Mouse (Mus musculus): ENCODE data around the gene Ksr2. TPM values are rescaled to one million over a fixed set of nuclear protein-coding genes. Genes with fewer than 3 reads are reported as not detected.

The Ksr2 gene
- polyA plus RNA-seq, 1 experiment = 0.30 TPM

DNA sequence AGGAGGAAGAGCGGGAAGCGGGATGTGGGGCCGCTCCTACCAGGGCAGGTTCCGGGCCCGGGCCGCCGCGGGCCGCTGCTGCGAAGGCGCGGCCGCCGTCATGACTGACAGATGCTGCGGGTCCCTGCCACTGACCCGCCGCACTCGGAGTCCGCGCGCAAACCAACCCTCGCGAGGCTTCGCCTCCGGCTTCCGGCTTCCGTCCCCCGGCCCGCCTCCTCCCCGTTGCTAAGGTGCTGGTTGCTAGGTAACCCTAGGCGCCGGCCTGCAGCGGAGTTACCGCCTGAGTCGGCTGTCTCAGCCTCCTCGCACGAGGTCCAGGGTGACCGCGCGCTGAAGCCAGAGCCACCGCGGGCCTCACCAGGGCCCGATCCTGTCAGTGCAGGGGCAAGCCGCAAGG is 24.9 kb upstream of the Ksr2 start, which contains the start of gene Rfc5:
Gene Rfc5, minus strand, starts transcription at position 171 of the 400 bp plus-strand sequence.
- TF ChIP-seq POLR2A (IDR thresholded peaks at IDR 0.05; ENCODE audit: low read depth, low read length) = peak; percentile 11; the same call in 1 of the 2 replicates
- TF ChIP-seq CTCF (IDR thresholded peaks at IDR 0.05; ENCODE audit: extremely low read depth, insufficient read depth, insufficient read length, insufficient replicate concordance) = no peak
- Histone ChIP-seq H3K4me3 (ENCODE audit: extremely low read depth, insufficient read depth, insufficient read length) (peak within 1 kb of the TSS; percentile 82), H3K27me3 (ENCODE audit: control insufficient read depth, insufficient read depth, low read length) (no peaks in the 10 kb centered on the region), H3K4me1 (ENCODE audit: control insufficient read depth, insufficient read depth, insufficient read length) (peaks cover 10% of the 10 kb centered on the region), H3K36me3 (ENCODE audit: control insufficient read depth, insufficient read depth, low read length) (0 out of 2 replicates have a peak, but pooled peaks cover 2% of the 10 kb centered on the region), H3K27ac (ENCODE audit: insufficient read depth, low read length) (no peak within 1 kb of the TSS; the same call in 1 of the 2 replicates)
- DNase-seq (ENCODE audit: low read depth in 1 of 2, low spot score in 2 of 2) = peak; percentile 81 to 96
- WGBS = under 1% methylated on average over 40 of the region's 44 CpGs

DNA sequence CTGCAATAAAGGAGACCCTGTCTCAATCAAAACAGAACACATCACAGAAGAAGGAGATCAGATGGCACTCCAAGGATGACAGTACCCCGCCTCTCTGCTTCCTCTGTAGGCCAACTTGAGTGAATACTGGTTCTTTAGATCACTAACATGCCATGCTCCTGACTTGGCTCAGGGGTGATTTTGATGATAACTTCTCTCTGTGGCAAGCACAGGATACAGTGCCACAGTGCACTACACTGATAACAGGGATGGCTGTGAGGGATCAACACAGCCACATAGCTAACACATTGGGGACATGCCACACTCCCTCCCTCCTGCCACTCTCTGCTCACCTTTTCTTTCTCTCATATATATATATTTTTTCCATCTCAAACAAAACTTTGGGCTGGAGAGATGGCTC is 22.9 kb upstream of the Ksr2 start:
- Histone ChIP-seq H3K27me3 (ENCODE audit: control insufficient read depth, insufficient read depth, low read length) (no peaks in the 10 kb centered on the region), H3K4me3 (ENCODE audit: extremely low read depth, insufficient read depth, insufficient read length) (no peak overlapping the region), H3K27ac (ENCODE audit: insufficient read depth, low read length) (no peak overlapping the region), H3K36me3 (ENCODE audit: control insufficient read depth, insufficient read depth, low read length) (no peaks in the 10 kb centered on the region), H3K4me1 (ENCODE audit: control insufficient read depth, insufficient read depth, insufficient read length) (peaks cover 10% of the 10 kb centered on the region)
- WGBS = 64% methylated on average over 1 of the region's 1 CpGs
- TF ChIP-seq POLR2A (IDR thresholded peaks at IDR 0.05; ENCODE audit: low read depth, low read length) = no peak
- no peak for TF ChIP-seq CTCF (IDR thresholded peaks at IDR 0.05; ENCODE audit: extremely low read depth, insufficient read depth, insufficient read length, insufficient replicate concordance)
- no peak for DNase-seq (ENCODE audit: low read depth in 1 of 2, low spot score in 2 of 2)

DNA sequence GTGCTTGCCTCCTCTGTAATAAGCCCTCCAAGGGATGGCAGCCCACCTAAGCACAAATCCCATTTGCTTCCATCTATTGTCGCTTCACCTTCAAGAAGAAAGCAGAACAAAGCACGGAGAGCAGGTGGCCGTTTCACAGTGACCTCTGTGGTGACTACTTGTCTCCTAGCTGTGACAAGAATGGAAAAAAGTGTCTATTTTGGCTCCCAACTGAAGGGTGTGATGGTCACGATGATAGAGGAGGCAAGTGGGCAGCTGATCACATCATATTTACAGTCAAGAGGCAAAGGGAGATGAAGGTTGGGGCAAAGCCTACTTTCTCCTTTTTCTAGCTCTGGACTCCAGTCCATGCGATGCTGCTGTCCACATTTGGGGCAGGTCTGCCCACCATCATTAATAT is 18.0 kb upstream of the Ksr2 start:
- Histone ChIP-seq H3K4me3 (ENCODE audit: extremely low read depth, insufficient read depth, insufficient read length) (no peak overlapping the region), H3K4me1 (ENCODE audit: control insufficient read depth, insufficient read depth, insufficient read length) (no peaks in the 10 kb centered on the region), H3K27ac (ENCODE audit: insufficient read depth, low read length) (no peak overlapping the region), H3K27me3 (ENCODE audit: control insufficient read depth, insufficient read depth, low read length) (no peaks in the 10 kb centered on the region), H3K36me3 (ENCODE audit: control insufficient read depth, insufficient read depth, low read length) (no peaks in the 10 kb centered on the region)
- no peak for DNase-seq (ENCODE audit: low read depth in 1 of 2, low spot score in 2 of 2)
- TF ChIP-seq POLR2A (IDR thresholded peaks at IDR 0.05; ENCODE audit: low read depth, low read length) (no peak), CTCF (IDR thresholded peaks at IDR 0.05; ENCODE audit: extremely low read depth, insufficient read depth, insufficient read length, insufficient replicate concordance) (no peak)
- WGBS = 73% methylated on average over 5 of the region's 5 CpGs

DNA sequence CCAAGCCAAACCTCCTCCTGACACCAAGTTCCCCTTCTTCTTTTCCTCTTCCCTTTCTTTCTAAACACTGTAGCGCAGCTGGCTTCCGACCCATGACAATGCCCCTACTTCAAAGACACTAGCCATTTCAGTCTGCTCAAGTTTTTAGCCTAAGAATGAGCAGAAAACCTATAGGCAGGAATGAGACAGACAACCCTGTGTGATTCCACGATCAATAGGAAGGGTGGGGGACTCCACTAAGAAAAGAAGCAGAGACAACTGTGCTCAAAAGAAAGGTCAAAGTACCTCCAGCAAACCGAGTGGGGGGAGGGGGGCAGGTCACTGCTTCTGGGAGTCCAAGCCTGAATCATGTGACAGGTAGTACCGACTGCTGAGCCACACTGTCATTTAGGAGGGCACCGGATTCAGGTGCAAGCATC is 17.2 kb upstream of the Ksr2 start:
- no peak for DNase-seq (ENCODE audit: low read depth in 1 of 2, low spot score in 2 of 2)
- Histone ChIP-seq H3K27me3 (ENCODE audit: control insufficient read depth, insufficient read depth, low read length) (no peaks in the 10 kb centered on the region), H3K4me1 (ENCODE audit: control insufficient read depth, insufficient read depth, insufficient read length) (no peaks in the 10 kb centered on the region), H3K27ac (ENCODE audit: insufficient read depth, low read length) (no peak overlapping the region), H3K4me3 (ENCODE audit: extremely low read depth, insufficient read depth, insufficient read length) (no peak overlapping the region), H3K36me3 (ENCODE audit: control insufficient read depth, insufficient read depth, low read length) (no peaks in the 10 kb centered on the region)
- TF ChIP-seq CTCF (IDR thresholded peaks at IDR 0.05; ENCODE audit: extremely low read depth, insufficient read depth, insufficient read length, insufficient replicate concordance) (no peak), POLR2A (IDR thresholded peaks at IDR 0.05; ENCODE audit: low read depth, low read length) (no peak)
- 26% methylated on average over 6 of the region's 6 CpGs for WGBS

DNA sequence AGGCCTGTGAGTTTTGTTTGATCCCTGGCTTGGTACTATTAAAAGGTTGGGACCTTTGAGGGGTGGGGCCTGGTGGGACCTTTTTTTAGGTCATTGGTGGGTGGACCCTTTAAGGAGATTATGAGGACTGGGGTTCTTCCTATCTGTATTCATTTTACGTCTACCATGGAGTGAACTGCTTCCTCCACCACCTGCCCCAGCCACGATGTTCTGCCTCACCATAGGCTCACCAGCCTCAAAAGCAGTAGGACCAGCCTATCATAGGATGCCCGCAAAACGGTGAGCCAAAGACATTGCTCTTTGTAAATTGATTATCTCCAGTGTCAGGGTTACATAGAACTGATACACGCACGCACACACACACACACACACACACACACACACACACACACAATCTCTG is 16.4 kb upstream of the Ksr2 start:
- DNase-seq (ENCODE audit: low read depth in 1 of 2, low spot score in 2 of 2) = no peak
- Histone ChIP-seq H3K36me3 (ENCODE audit: control insufficient read depth, insufficient read depth, low read length) (no peaks in the 10 kb centered on the region), H3K27me3 (ENCODE audit: control insufficient read depth, insufficient read depth, low read length) (no peaks in the 10 kb centered on the region), H3K27ac (ENCODE audit: insufficient read depth, low read length) (no peak overlapping the region), H3K4me1 (ENCODE audit: control insufficient read depth, insufficient read depth, insufficient read length) (no peaks in the 10 kb centered on the region), H3K4me3 (ENCODE audit: extremely low read depth, insufficient read depth, insufficient read length) (no peak overlapping the region)
- WGBS = 81% methylated on average over 6 of the region's 6 CpGs
- TF ChIP-seq POLR2A (IDR thresholded peaks at IDR 0.05; ENCODE audit: low read depth, low read length) = no peak
- no peak for TF ChIP-seq CTCF (IDR thresholded peaks at IDR 0.05; ENCODE audit: extremely low read depth, insufficient read depth, insufficient read length, insufficient replicate concordance)

DNA sequence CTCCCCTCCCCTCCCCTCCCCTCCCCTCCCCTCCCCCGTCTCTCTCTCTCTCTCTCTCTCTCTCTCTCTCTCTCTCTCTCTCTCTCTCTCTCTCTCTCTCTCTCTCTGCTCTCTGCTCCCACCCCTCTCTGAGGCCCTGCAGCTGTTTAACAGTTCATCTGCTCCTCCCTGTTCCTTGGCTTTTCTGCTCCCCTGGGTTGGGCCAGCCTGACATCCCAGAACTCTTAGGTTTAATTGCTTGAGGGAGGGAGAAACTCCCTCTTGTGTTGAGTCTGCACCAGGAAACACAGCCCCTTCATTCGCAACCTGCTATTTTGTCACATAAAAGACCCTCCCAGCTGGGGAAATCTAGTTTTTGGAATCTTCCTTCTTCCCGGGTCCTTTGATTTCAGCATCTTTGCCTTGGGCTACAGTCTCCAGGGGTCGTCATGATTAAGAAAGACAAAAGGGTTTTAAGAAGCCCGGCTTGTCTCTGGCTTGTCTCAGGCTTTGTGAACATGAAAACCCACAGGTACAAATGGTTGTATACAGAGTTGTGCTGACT is 15.7 kb upstream of the Ksr2 start:
- Histone ChIP-seq H3K4me3 (ENCODE audit: extremely low read depth, insufficient read depth, insufficient read length) (no peak overlapping the region), H3K4me1 (ENCODE audit: control insufficient read depth, insufficient read depth, insufficient read length) (no peaks in the 10 kb centered on the region), H3K27ac (ENCODE audit: insufficient read depth, low read length) (no peak overlapping the region), H3K36me3 (ENCODE audit: control insufficient read depth, insufficient read depth, low read length) (no peaks in the 10 kb centered on the region), H3K27me3 (ENCODE audit: control insufficient read depth, insufficient read depth, low read length) (no peaks in the 10 kb centered on the region)
- WGBS = 89% methylated on average over 4 of the region's 5 CpGs
- TF ChIP-seq CTCF (IDR thresholded peaks at IDR 0.05; ENCODE audit: extremely low read depth, insufficient read depth, insufficient read length, insufficient replicate concordance) = no peak
- TF ChIP-seq POLR2A (IDR thresholded peaks at IDR 0.05; ENCODE audit: low read depth, low read length) = no peak
- DNase-seq (ENCODE audit: low read depth in 1 of 2, low spot score in 2 of 2) = no peak

DNA sequence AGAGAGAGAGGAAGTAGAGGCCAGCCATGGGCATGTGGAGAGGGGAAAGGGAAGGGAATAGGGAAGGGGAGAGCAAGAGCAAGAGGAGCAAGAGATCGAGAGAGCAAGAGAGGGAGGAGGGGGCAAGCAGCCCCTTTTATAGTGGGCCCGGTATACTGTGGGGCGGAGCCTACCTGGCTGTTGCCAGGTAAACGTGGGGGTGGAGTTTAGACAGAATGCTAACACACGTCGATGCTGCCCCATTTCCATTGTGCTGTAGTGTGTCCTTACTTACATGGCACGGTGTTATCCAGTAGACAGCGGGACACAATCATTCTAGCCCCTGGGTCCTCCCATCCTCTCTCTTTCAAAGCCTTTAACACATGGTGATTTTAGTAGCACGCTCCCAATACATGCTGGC is 14.5 kb upstream of the Ksr2 start:
- no peak for DNase-seq (ENCODE audit: low read depth in 1 of 2, low spot score in 2 of 2)
- no peak overlapping the region for H3K27ac ChIP-seq (ENCODE audit: insufficient read depth, low read length)
- WGBS = 85% methylated on average over 9 of the region's 9 CpGs

More for the DNA sequence above, 14.5 kb upstream of the Ksr2 start:
- Histone ChIP-seq H3K36me3 (ENCODE audit: control insufficient read depth, insufficient read depth, low read length) (no peaks in the 10 kb centered on the region), H3K4me3 (ENCODE audit: extremely low read depth, insufficient read depth, insufficient read length) (no peak overlapping the region), H3K27me3 (ENCODE audit: control insufficient read depth, insufficient read depth, low read length) (no peaks in the 10 kb centered on the region), H3K4me1 (ENCODE audit: control insufficient read depth, insufficient read depth, insufficient read length) (no peaks in the 10 kb centered on the region)
- TF ChIP-seq CTCF (IDR thresholded peaks at IDR 0.05; ENCODE audit: extremely low read depth, insufficient read depth, insufficient read length, insufficient replicate concordance) (no peak), POLR2A (IDR thresholded peaks at IDR 0.05; ENCODE audit: low read depth, low read length) (no peak)

Data from spleen, adult 2 months (tissue).